Mouse (Mus musculus): ENCODE measurements around the gene Srpk2. TPM values are rescaled to one million over a fixed set of nuclear protein-coding genes. Genes with fewer than 3 reads are reported as not detected.
"Not testable (repeated sequence)": the region's sequence is repeated elsewhere in the genome, so short reads cannot be mapped to it uniquely, and the experiment has no call there.

Gene Srpk2
- 9.2 and 9.4 TPM in 2 replicates for polyA plus RNA-seq (2016; fragmentation: Nextera tagmentation; extraction: Ambion mirVana)

GRCm38 (mm10) chr5:23684517-23684916, at the start of gene Srpk2:
Gene Srpk2, minus strand, starts transcription at chr5:23684617.
- H3K36me3 ChIP-seq, result no peaks in the 10 kb centered on the region
- no peaks in the 10 kb centered on the region for H3K4me1 ChIP-seq
- no peak for ATAC-seq
- no peak within 1 kb of the TSS for H3K27ac ChIP-seq
- 39% methylated on average over 1 of the region's 1 CpGs for WGBS (ENCODE audit: insufficient replicate concordance)
- no peak within 1 kb of the TSS for H3K9ac ChIP-seq
- no peak within 1 kb of the TSS for H3K4me2 ChIP-seq
- H3K4me3 ChIP-seq, result no peak within 1 kb of the TSS
- H3K9me3 ChIP-seq (replicated peaks), result no peaks in the 10 kb centered on the region
- H3K27me3 ChIP-seq (replicated peaks), result no peaks in the 10 kb centered on the region

GRCm38 (mm10) chr5:23721956-23722355, 37.5 kb upstream of the Srpk2 start:
- Histone ChIP-seq H3K4me1 (peaks cover 20% of the 10 kb centered on the region), H3K27me3 (replicated peaks) (no peaks in the 10 kb centered on the region), H3K9ac (no peak overlapping the region), H3K36me3 (no peaks in the 10 kb centered on the region), H3K4me2 (no peak overlapping the region), H3K9me3 (replicated peaks) (no peaks in the 10 kb centered on the region), H3K4me3 (no peak overlapping the region), H3K27ac (no peak overlapping the region)
- no peak for ATAC-seq
- WGBS (ENCODE audit: insufficient replicate concordance), result 74% methylated on average over 2 of the region's 2 CpGs

GRCm38 (mm10) chr5:23718881-23719328, 34.5 kb upstream of the Srpk2 start:
- Histone ChIP-seq H3K27ac (no peak overlapping the region), H3K9ac (no peak overlapping the region), H3K9me3 (replicated peaks) (no peaks in the 10 kb centered on the region), H3K4me3 (no peak overlapping the region), H3K27me3 (replicated peaks) (no peaks in the 10 kb centered on the region), H3K4me1 (peaks cover 21% of the 10 kb centered on the region), H3K4me2 (no peak overlapping the region), H3K36me3 (no peaks in the 10 kb centered on the region)
- ATAC-seq, result no peak
- WGBS (ENCODE audit: insufficient replicate concordance), result 43% methylated on average over 4 of the region's 4 CpGs

GRCm38 (mm10) chr5:23718182-23718534, 33.7 kb upstream of the Srpk2 start:
- ATAC-seq, result no peak
- 27% methylated on average over 1 of the region's 1 CpGs for WGBS (ENCODE audit: insufficient replicate concordance)

GRCm38 (mm10) chr5:23717469-23718181, 33.2 kb upstream of the Srpk2 start:
- H3K27me3 ChIP-seq (replicated peaks), result no peaks in the 10 kb centered on the region
- no peak overlapping the region for H3K4me2 ChIP-seq
- 43% methylated on average over 3 of the region's 3 CpGs for WGBS (ENCODE audit: insufficient replicate concordance)
- no peaks in the 10 kb centered on the region for H3K9me3 ChIP-seq (replicated peaks)
- no peaks in the 10 kb centered on the region for H3K36me3 ChIP-seq
- H3K27ac ChIP-seq, result no peak overlapping the region
- peak; percentile 23; the same call in 1 of the 2 replicates for ATAC-seq
- no peak overlapping the region for H3K4me3 ChIP-seq
- H3K9ac ChIP-seq, result no peak overlapping the region
- peaks cover 27% of the 10 kb centered on the region for H3K4me1 ChIP-seq

More at GRCm38 (mm10) chr5:23718182-23718534, 33.7 kb upstream of the Srpk2 start:
- Histone ChIP-seq H3K27ac (no peak overlapping the region), H3K27me3 (replicated peaks) (no peaks in the 10 kb centered on the region), H3K9me3 (replicated peaks) (no peaks in the 10 kb centered on the region), H3K4me1 (peaks cover 24% of the 10 kb centered on the region), H3K4me3 (no peak overlapping the region), H3K9ac (no peak overlapping the region), H3K36me3 (no peaks in the 10 kb centered on the region), H3K4me2 (no peak overlapping the region)

- Histone ChIP-seq H3K4me1 (peaks cover 33% of the 10 kb centered on the region), H3K4me2 (peak overlapping the region; percentile 77), H3K9ac (no peak overlapping the region; the same call in 1 of the 2 replicates), H3K27me3 (replicated peaks) (no peaks in the 10 kb centered on the region), H3K9me3 (replicated peaks) (peaks cover 24% of the 10 kb centered on the region), H3K36me3 (peaks cover 26% of the 10 kb centered on the region), H3K4me3 (peak overlapping the region; percentile 72; the same call in 1 of the 2 replicates), H3K27ac (no peak overlapping the region)
- WGBS (ENCODE audit: insufficient replicate concordance), result 77% methylated on average over 8 of the region's 8 CpGs
- ATAC-seq, result no peak
Observed at GRCm38 (mm10) chr5:23713401-23714335, 29.3 kb upstream of the Srpk2 start.

- WGBS (ENCODE audit: insufficient replicate concordance), result 6% methylated on average over 60 of the region's 60 CpGs
Observed at GRCm38 (mm10) chr5:23712130-23713001, 27.9 kb upstream of the Srpk2 start.

GRCm38 (mm10) chr5:23711671-23712129, 27.3 kb upstream of the Srpk2 start:
- 56% methylated on average over 6 of the region's 6 CpGs for WGBS (ENCODE audit: insufficient replicate concordance)
- ATAC-seq, result not testable (repeated sequence)

More at GRCm38 (mm10) chr5:23712130-23713001, 27.9 kb upstream of the Srpk2 start:
- peak overlapping the region; percentile 72 for H3K4me3 ChIP-seq
- H3K36me3 ChIP-seq, result peaks cover 38% of the 10 kb centered on the region
- peak; percentile 96 for ATAC-seq
- peak overlapping the region; percentile 71 for H3K9ac ChIP-seq
- H3K4me1 ChIP-seq, result peaks cover 20% of the 10 kb centered on the region
- peak overlapping the region; percentile 58; the same call in 1 of the 2 replicates for H3K27ac ChIP-seq
- peak overlapping the region; percentile 77 for H3K4me2 ChIP-seq
- peaks cover 36% of the 10 kb centered on the region for H3K9me3 ChIP-seq (replicated peaks)
- no peaks in the 10 kb centered on the region for H3K27me3 ChIP-seq (replicated peaks)

GRCm38 (mm10) chr5:23711244-23711643, 26.8 kb upstream of the Srpk2 start:
- 86% methylated on average over 4 of the region's 4 CpGs for WGBS (ENCODE audit: insufficient replicate concordance)
- Histone ChIP-seq H3K4me3 (peak overlapping the region; percentile 72; the same call in 1 of the 2 replicates), H3K9ac (no peak overlapping the region), H3K4me2 (peak overlapping the region; percentile 77), H3K27me3 (replicated peaks) (no peaks in the 10 kb centered on the region), H3K9me3 (replicated peaks) (peaks cover 46% of the 10 kb centered on the region), H3K4me1 (peaks cover 15% of the 10 kb centered on the region), H3K27ac (no peak overlapping the region), H3K36me3 (peaks cover 49% of the 10 kb centered on the region)
- ATAC-seq, result no peak

More at GRCm38 (mm10) chr5:23711671-23712129, 27.3 kb upstream of the Srpk2 start:
- peaks cover 43% of the 10 kb centered on the region for H3K9me3 ChIP-seq (replicated peaks)
- peak overlapping the region; percentile 77 for H3K4me2 ChIP-seq
- H3K27ac ChIP-seq, result peak overlapping the region; percentile 58; the same call in 1 of the 2 replicates
- H3K36me3 ChIP-seq, result peaks cover 45% of the 10 kb centered on the region
- H3K4me1 ChIP-seq, result peaks cover 15% of the 10 kb centered on the region
- H3K27me3 ChIP-seq (replicated peaks), result not testable (repeated sequence)
- H3K9ac ChIP-seq, result peak overlapping the region; percentile 71
- peak overlapping the region; percentile 72 for H3K4me3 ChIP-seq

- 77% methylated on average over 1 of the region's 1 CpGs for WGBS (ENCODE audit: insufficient replicate concordance)
- Histone ChIP-seq H3K4me3 (no peak overlapping the region), H3K27ac (no peak overlapping the region), H3K36me3 (peaks cover 60% of the 10 kb centered on the region), H3K4me2 (no peak overlapping the region), H3K9ac (no peak overlapping the region), H3K9me3 (replicated peaks) (peaks cover 50% of the 10 kb centered on the region), H3K27me3 (replicated peaks) (no peaks in the 10 kb centered on the region), H3K4me1 (peaks cover 15% of the 10 kb centered on the region)
- no peak for ATAC-seq
Observed at GRCm38 (mm10) chr5:23709661-23710060, 25.2 kb upstream of the Srpk2 start.
